Mouse (Mus musculus) myocyte (in vitro differentiated cells): ENCODE data around the gene Ssu2. TPM values are rescaled to one million over a fixed set of nuclear protein-coding genes. Genes with fewer than 3 reads are reported as not detected.

Experiments used
- H3K27me3 ChIP-seq: one replicate; pipeline ENCODE4 v1.6.1; 2011; ENCODE audit not compliant: control insufficient read depth, insufficient read depth, insufficient read length
- H3K36me3 ChIP-seq: one replicate; pipeline ENCODE4 v1.6.1; 2011; ENCODE audit not compliant: control insufficient read depth, insufficient read depth
- H3K4me2 ChIP-seq: one replicate; pipeline ENCODE4 v1.6.1; 2011; ENCODE audit warnings: low read depth, control low read depth
- H3K4me3 ChIP-seq: one replicate; pipeline ENCODE4 v1.5.1; 2011; ENCODE audit warnings: mild to moderate bottlenecking, control low read depth, moderate library complexity
- H3K79me2 ChIP-seq: one replicate; pipeline ENCODE4 v1.6.1; 2011; ENCODE audit not compliant: control insufficient read depth, insufficient read depth
- H3ac ChIP-seq: one replicate; pipeline ENCODE4 v1.6.1; 2011; ENCODE audit not compliant: control insufficient read depth, insufficient read length
- CEBPB ChIP-seq: IDR thresholded peaks from 2 replicates; pipeline ENCODE4 v1.6.1; 2011; ENCODE audit warnings: mild to moderate bottlenecking, moderate library complexity; ENCODE audit not compliant: poor library complexity, insufficient read depth, severe bottlenecking
- E2F4 ChIP-seq: IDR thresholded peaks from one replicate; pipeline ENCODE4 v1.6.1; 2011; ENCODE audit warnings: mild to moderate bottlenecking, control low read depth, moderate library complexity; ENCODE audit not compliant: insufficient read depth
- MAX ChIP-seq: IDR thresholded peaks from one replicate; pipeline ENCODE4 v1.6.1; 2011; ENCODE audit warnings: low read depth, mild to moderate bottlenecking, control low read depth
- MYOD1 ChIP-seq, 3 experiments: IDR thresholded peaks; one replicate each; pipeline ENCODE4 v1.6.1; 2011; ENCODE audit warnings: control low read depth in 2 of 3, low read depth in 2 of 3, mild to moderate bottlenecking in 2 of 3, moderate library complexity in 1 of 3; ENCODE audit not compliant: insufficient read length in 2 of 3, control insufficient read depth in 1 of 3
- MYOG ChIP-seq, 3 experiments: IDR thresholded peaks; one replicate each; pipeline ENCODE4 v1.6.1; 2011; ENCODE audit warnings: control low read depth in 2 of 3, low read depth in 2 of 3, mild to moderate bottlenecking in 2 of 3; ENCODE audit not compliant: insufficient read length in 2 of 3, control insufficient read depth in 1 of 3, insufficient read depth in 1 of 3
- POLR2A ChIP-seq: IDR thresholded peaks from one replicate; pipeline ENCODE4 v1.6.1; 2011; ENCODE audit warnings: low read depth, mild to moderate bottlenecking, control low read depth, moderate library complexity; ENCODE audit not compliant: insufficient read length
- POLR2AphosphoS2 ChIP-seq: IDR thresholded peaks from one replicate; pipeline ENCODE4 v1.6.1; 2011; ENCODE audit warnings: low read depth, control low read depth; ENCODE audit not compliant: insufficient read length
- REST ChIP-seq: IDR thresholded peaks from one replicate; pipeline ENCODE4 v1.6.1; 2011; ENCODE audit warnings: mild to moderate bottlenecking, control low read depth, moderate library complexity; ENCODE audit not compliant: insufficient read depth, insufficient read length
- SRF ChIP-seq: IDR thresholded peaks from one replicate; pipeline ENCODE4 v1.6.1; 2011; ENCODE audit warnings: low read depth; ENCODE audit not compliant: control insufficient read depth, insufficient read length
- TCF12 ChIP-seq: IDR thresholded peaks from one replicate; pipeline ENCODE4 v1.6.1; 2011; ENCODE audit warnings: mild to moderate bottlenecking, control low read depth; ENCODE audit not compliant: poor library complexity, insufficient read depth, severe bottlenecking
- TCF3 ChIP-seq: IDR thresholded peaks from one replicate; pipeline ENCODE4 v1.6.1; 2011; ENCODE audit warnings: low read depth, control low read depth; ENCODE audit not compliant: insufficient read length
- USF1 ChIP-seq: IDR thresholded peaks from one replicate; pipeline ENCODE4 v1.6.1; 2011; ENCODE audit warnings: low read depth, mild to moderate bottlenecking, control low read depth, moderate library complexity
- polyA plus RNA-seq: library from polyadenylated mRNA; unstranded; fragments of >200 nt; fragmentation: generic; extraction: Trizol; gene quantifications from one replicate; pipeline ENCODE4 v1.2.1, GENCODE M21; 2012; ENCODE audit warnings: missing spikeins

Ssu2 gene
- polyA plus RNA-seq, 1 experiment: 1.0 TPM

DNA sequence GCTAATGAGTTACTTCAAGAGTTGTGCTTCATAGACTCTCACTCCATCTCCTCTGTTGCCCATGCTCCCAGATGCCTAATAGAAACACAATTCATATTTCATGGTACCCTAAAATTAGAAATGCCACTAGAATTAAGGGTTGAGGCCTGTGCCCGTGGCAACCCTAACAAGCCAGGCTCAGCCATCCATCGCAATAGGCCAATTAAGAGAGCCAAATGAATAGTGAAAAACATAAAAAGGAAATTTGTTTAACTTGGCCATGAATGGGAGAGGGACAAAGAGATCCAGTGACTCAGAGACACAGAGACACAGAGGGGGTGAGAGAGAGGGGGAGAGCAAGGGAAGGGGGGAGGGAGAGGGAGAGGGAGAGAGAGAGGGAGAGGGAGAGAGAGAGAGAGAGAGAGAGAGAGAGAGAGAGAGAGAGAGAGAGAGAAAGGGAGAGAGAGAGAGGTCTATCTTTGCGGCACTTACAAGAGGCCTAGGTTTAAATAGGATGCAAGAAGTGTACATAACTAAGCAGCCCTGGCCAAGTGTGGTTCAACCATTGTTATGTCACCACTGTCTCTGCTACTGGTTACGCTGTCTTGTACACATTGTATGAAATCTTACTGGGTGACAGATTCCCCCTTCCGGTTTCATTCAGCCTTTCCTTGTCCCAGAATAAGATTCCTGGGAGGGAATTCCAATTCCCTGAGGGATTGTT lies 57.2 kb downstream of the Ssu2 start:
- TF ChIP-seq USF1 (no peak), MAX (no peak), CEBPB (no peak), MYOG (IDR thresholded peaks at IDR 0.05; ENCODE audit: control insufficient read depth in 1 of 3, insufficient read depth in 1 of 3, insufficient read length in 2 of 3, low read depth in 2 of 3) (no peak), REST (no peak), SRF (no peak), TCF12 (no peak), E2F4 (no peak), TCF3 (no peak), MYOD1 (IDR thresholded peaks at IDR 0.05; ENCODE audit: control insufficient read depth in 1 of 3, insufficient read length in 2 of 3, low read depth in 2 of 3) (no peak), POLR2A (no peak), POLR2AphosphoS2 (no peak)
- no peak overlapping the region for H3K4me3 ChIP-seq
- no peaks in the 10 kb centered on the region for H3K79me2 ChIP-seq
- no peak overlapping the region for H3ac ChIP-seq
- no peaks in the 10 kb centered on the region for H3K36me3 ChIP-seq
- H3K27me3 ChIP-seq: no peaks in the 10 kb centered on the region
- H3K4me2 ChIP-seq: no peak overlapping the region

DNA sequence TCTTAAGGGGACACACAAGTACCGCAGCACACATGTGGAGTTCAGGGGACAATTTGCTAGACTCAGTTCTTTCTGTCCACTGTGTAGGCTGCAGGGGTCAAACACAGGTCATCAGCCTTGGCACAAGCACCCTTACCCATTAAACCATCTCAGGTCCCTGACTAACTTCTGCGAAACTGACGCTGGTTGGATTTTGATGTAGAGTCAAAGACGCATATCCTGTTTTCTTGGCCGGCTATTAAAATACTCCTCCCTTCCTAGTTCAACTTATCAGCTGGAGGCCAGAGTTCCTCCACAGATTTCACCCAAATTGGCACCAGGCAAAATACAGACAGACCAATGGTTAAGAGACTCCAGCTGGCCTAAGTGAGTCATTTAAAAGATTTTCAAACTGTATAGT lies 60.0 kb downstream of the Ssu2 start:
- Histone ChIP-seq H3K4me2 (no peak overlapping the region), H3K27me3 (no peaks in the 10 kb centered on the region), H3K4me3 (no peak overlapping the region), H3K79me2 (no peaks in the 10 kb centered on the region), H3ac (no peak overlapping the region), H3K36me3 (no peaks in the 10 kb centered on the region)
- TF ChIP-seq SRF (no peak), TCF3 (no peak), E2F4 (no peak), POLR2AphosphoS2 (no peak), POLR2A (no peak)

DNA sequence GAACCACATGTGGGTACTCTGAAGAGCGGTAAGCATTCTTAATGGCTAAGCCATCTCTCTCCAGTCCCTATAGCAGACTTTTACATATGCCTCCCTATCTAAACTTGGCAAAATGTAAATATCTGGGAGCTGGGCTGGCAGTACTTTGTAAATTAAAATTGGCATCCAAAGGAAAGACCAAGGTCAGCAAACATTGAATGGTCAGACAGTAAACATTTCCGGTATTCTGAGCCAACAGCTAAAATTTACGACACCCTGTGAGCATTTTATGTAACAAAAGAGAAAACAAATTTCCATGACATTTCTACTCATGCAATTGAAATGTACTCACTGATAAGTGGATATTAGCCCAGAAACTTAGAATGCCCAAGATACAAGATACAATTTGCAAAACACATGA lies 62.6 kb downstream of the Ssu2 start:
- Histone ChIP-seq H3K79me2 (no peaks in the 10 kb centered on the region), H3K4me3 (no peak overlapping the region), H3K4me2 (no peak overlapping the region), H3K36me3 (no peaks in the 10 kb centered on the region), H3ac (no peak overlapping the region), H3K27me3 (no peaks in the 10 kb centered on the region)
- TF ChIP-seq TCF3: no peak
- no peak for TF ChIP-seq TCF12
- TF ChIP-seq USF1: no peak
- no peak for TF ChIP-seq POLR2AphosphoS2
- TF ChIP-seq CEBPB: no peak
- no peak for TF ChIP-seq REST
- TF ChIP-seq POLR2A: no peak
- TF ChIP-seq MYOG (IDR thresholded peaks at IDR 0.05; ENCODE audit: control insufficient read depth in 1 of 3, insufficient read depth in 1 of 3, insufficient read length in 2 of 3, low read depth in 2 of 3): no peak
- no peak for TF ChIP-seq SRF
- TF ChIP-seq E2F4: no peak

DNA sequence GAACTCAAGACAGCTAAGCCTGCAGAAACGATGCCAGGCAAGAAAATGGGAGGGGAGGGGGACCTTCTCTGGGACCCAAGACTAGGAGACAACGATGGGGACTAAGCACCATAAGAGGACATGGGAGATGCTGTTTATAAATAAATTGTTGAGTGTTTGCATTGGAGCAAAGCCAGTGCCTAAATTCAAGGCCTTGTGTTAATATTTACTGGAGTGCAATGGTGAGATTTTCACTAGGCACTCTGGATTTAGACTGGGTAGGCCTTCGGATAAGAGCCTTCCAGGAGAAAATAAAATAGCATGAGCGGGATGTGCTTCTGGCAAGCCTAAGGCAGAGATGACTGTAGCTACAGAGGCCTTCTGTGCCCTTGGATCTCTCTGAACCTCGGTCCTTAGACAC lies 64.9 kb downstream of the Ssu2 start:
- TF ChIP-seq POLR2AphosphoS2 (no peak), CEBPB (no peak), USF1 (no peak), MYOD1 (IDR thresholded peaks at IDR 0.05; ENCODE audit: control insufficient read depth in 1 of 3, insufficient read length in 2 of 3, low read depth in 2 of 3) (no peak), MYOG (IDR thresholded peaks at IDR 0.05; ENCODE audit: control insufficient read depth in 1 of 3, insufficient read depth in 1 of 3, insufficient read length in 2 of 3, low read depth in 2 of 3) (no peak), REST (no peak)
- H3ac ChIP-seq: no peak overlapping the region

DNA sequence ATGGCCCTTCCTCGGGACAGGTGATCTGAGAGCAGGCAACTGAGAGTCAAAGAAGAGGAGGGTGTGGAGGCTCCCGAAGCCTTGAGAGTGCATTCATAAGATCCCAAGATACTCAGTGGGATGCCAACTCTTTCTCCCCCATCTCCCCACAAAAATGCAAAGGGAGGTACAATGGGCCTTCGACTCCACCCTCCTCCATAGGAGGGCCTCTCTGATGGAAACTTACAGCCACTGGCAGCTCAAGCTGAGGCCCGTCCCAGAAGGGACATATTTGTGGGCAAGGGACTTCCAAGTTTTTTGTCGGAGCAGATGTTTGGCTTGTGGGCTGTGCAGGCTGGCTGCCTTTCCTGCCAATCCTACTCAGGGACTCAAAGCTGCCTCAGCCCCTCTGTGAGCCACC lies 67.1 kb downstream of the Ssu2 start:
- no peaks in the 10 kb centered on the region for H3K79me2 ChIP-seq
- peak overlapping the region; percentile 46 for H3K4me2 ChIP-seq
- H3K27me3 ChIP-seq: no peaks in the 10 kb centered on the region
- no peak overlapping the region for H3ac ChIP-seq
- TF ChIP-seq POLR2AphosphoS2 (no peak), MYOG (IDR thresholded peaks at IDR 0.05; ENCODE audit: control insufficient read depth in 1 of 3, insufficient read depth in 1 of 3, insufficient read length in 2 of 3, low read depth in 2 of 3) (peak in 1 of 3 experiments; percentile 14)
- no peak overlapping the region for H3K4me3 ChIP-seq
- H3K36me3 ChIP-seq: no peaks in the 10 kb centered on the region

More for the DNA sequence above, 64.9 kb downstream of the Ssu2 start:
- Histone ChIP-seq H3K36me3 (no peaks in the 10 kb centered on the region), H3K4me3 (no peak overlapping the region), H3K79me2 (no peaks in the 10 kb centered on the region), H3K4me2 (no peak overlapping the region), H3K27me3 (no peaks in the 10 kb centered on the region)
